Mouse (Mus musculus) olfactory bulb, adult 2 months (tissue): ENCODE data around the gene Ajuba.

ENCODE experiments used
- CTCF ChIP-seq: fragments of 200-500 bp; IDR thresholded peaks from 2 replicates; pipeline ENCODE4 v1.5.1; 2012; ENCODE audit warnings: low read depth, mild to moderate bottlenecking, low read length, moderate library complexity; ENCODE audit not compliant: insufficient read depth
- POLR2A ChIP-seq: fragments of 200-500 bp; IDR thresholded peaks from 2 replicates; pipeline ENCODE4 v1.6.1; 2012; ENCODE audit warnings: mild to moderate bottlenecking, low read depth, low read length, moderate library complexity; ENCODE audit not compliant: insufficient read depth

DNA sequence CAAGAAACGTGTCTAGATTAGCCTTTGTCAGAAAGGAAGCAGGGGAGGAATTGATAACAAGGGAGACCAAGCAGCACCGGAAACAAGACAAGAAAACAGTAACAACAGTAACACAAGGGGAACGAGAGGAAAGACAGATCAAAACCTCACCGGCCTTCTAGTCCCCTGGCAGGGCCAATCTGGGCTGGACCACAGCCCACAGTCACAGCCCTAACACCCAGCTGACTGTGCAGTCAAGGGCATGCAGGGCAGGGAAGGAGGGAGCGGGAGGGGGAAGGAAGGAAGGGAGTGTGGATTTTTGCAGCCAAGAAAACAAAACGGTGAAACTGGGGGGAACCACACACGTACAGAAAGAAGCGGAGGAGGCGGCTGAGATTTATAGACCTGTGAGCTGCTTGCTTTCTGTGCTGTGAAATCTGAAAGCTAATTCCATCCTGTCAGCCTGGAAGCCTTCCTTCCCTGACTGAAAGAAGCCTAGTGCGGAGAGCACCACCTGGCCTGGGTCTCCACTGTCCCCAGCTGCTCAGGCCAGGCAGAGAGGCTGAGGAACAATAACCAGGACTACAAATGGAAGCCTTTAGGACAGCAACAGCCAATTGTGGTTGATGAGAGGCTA is 15.1 kb upstream of the Ajuba start:
- TF ChIP-seq CTCF (no peak), POLR2A (no peak)
